Mouse (Mus musculus): ENCODE data around the gene Maea. TPM values are rescaled to one million over a fixed set of nuclear protein-coding genes. Genes with fewer than 3 reads are reported as not detected.

Maea gene
- polyA plus RNA-seq, 1 experiment, result 94.9 TPM

GRCm38 (mm10) chr5:33372331-33373038 lies 37.2 kb downstream of the Maea start:
- TF ChIP-seq MAX (IDR thresholded peaks at IDR 0.05), result no peak
- TF ChIP-seq USF1 (IDR thresholded peaks at IDR 0.05; ENCODE audit: low read depth), result no peak
- TF ChIP-seq CEBPB (IDR thresholded peaks at IDR 0.05; ENCODE audit: low read depth), result no peak
- no peak for TF ChIP-seq MYOD1 (IDR thresholded peaks at IDR 0.05; ENCODE audit: control insufficient read depth, insufficient read length, low read depth)
- no peak for TF ChIP-seq CTCF (IDR thresholded peaks at IDR 0.05; ENCODE audit: control insufficient read depth, insufficient read depth, insufficient read length)
- TF ChIP-seq MYOG (IDR thresholded peaks at IDR 0.05; ENCODE audit: control insufficient read depth, extremely low read depth, insufficient read length), result no peak
- TF ChIP-seq FOSL1 (IDR thresholded peaks at IDR 0.05; ENCODE audit: insufficient read depth, low read length, poor library complexity, severe bottlenecking), result no peak
- H3K27me3 ChIP-seq (ENCODE audit: control insufficient read depth, insufficient read depth, insufficient read length), result no peaks in the 10 kb centered on the region
- H3K4me3 ChIP-seq (ENCODE audit: insufficient read depth, poor library complexity, severe bottlenecking), result no peak overlapping the region
- H3K79me2 ChIP-seq (ENCODE audit: control insufficient read depth, insufficient read depth), result no peaks in the 10 kb centered on the region
- peaks cover 68% of the 10 kb centered on the region for H3K36me3 ChIP-seq (ENCODE audit: control insufficient read depth, insufficient read depth)
- H3ac ChIP-seq (ENCODE audit: control insufficient read depth, insufficient read length, low read depth), result no peak overlapping the region
- no peaks in the 10 kb centered on the region for H3K79me3 ChIP-seq (ENCODE audit: low read depth)

- no peak overlapping the region for H3K4me3 ChIP-seq (ENCODE audit: insufficient read depth, poor library complexity, severe bottlenecking)
- no peak overlapping the region for H3ac ChIP-seq (ENCODE audit: control insufficient read depth, insufficient read length, low read depth)
- H3K79me2 ChIP-seq (ENCODE audit: control insufficient read depth, insufficient read depth), result no peaks in the 10 kb centered on the region
- H3K79me3 ChIP-seq (ENCODE audit: low read depth), result no peaks in the 10 kb centered on the region
- TF ChIP-seq FOSL1 (IDR thresholded peaks at IDR 0.05; ENCODE audit: insufficient read depth, low read length, poor library complexity, severe bottlenecking) (no peak), MYOG (IDR thresholded peaks at IDR 0.05; ENCODE audit: control insufficient read depth, extremely low read depth, insufficient read length) (no peak), USF1 (IDR thresholded peaks at IDR 0.05; ENCODE audit: low read depth) (no peak), CTCF (IDR thresholded peaks at IDR 0.05; ENCODE audit: control insufficient read depth, insufficient read depth, insufficient read length) (no peak), MAX (IDR thresholded peaks at IDR 0.05) (no peak), MYOD1 (IDR thresholded peaks at IDR 0.05; ENCODE audit: control insufficient read depth, insufficient read length, low read depth) (no peak), CEBPB (IDR thresholded peaks at IDR 0.05; ENCODE audit: low read depth) (no peak)
- H3K27me3 ChIP-seq (ENCODE audit: control insufficient read depth, insufficient read depth, insufficient read length), result no peaks in the 10 kb centered on the region
- H3K36me3 ChIP-seq (ENCODE audit: control insufficient read depth, insufficient read depth), result peaks cover 30% of the 10 kb centered on the region
Measured at GRCm38 (mm10) chr5:33377176-33377575, 41.9 kb downstream of the Maea start.

- Histone ChIP-seq H3K79me2 (ENCODE audit: control insufficient read depth, insufficient read depth) (no peaks in the 10 kb centered on the region), H3ac (ENCODE audit: control insufficient read depth, insufficient read length, low read depth) (peak overlapping the region; percentile 69), H3K4me3 (ENCODE audit: insufficient read depth, poor library complexity, severe bottlenecking) (peak overlapping the region; percentile 49), H3K27me3 (ENCODE audit: control insufficient read depth, insufficient read depth, insufficient read length) (no peaks in the 10 kb centered on the region), H3K79me3 (ENCODE audit: low read depth) (no peaks in the 10 kb centered on the region), H3K36me3 (ENCODE audit: control insufficient read depth, insufficient read depth) (peaks cover 23% of the 10 kb centered on the region)
- TF ChIP-seq CEBPB (IDR thresholded peaks at IDR 0.05; ENCODE audit: low read depth), result no peak
- TF ChIP-seq FOSL1 (IDR thresholded peaks at IDR 0.05; ENCODE audit: insufficient read depth, low read length, poor library complexity, severe bottlenecking), result no peak
Measured at GRCm38 (mm10) chr5:33377801-33378301, 42.5 kb downstream of the Maea start.

GRCm38 (mm10) chr5:33378302-33378854 lies 43.1 kb downstream of the Maea start, which contains the start of gene Uvssa:
Uvssa (plus strand) TSS chr5:33378549.
- peak within 1 kb of the TSS; percentile 78 for H3ac ChIP-seq (ENCODE audit: control insufficient read depth, insufficient read length, low read depth)
- H3K36me3 ChIP-seq (ENCODE audit: control insufficient read depth, insufficient read depth), result peaks cover 18% of the 10 kb centered on the region
- H3K79me3 ChIP-seq (ENCODE audit: low read depth), result no peaks in the 10 kb centered on the region
- H3K4me3 ChIP-seq (ENCODE audit: insufficient read depth, poor library complexity, severe bottlenecking), result peak within 1 kb of the TSS; percentile 49
- TF ChIP-seq CEBPB (IDR thresholded peaks at IDR 0.05; ENCODE audit: low read depth) (peak; percentile 85), USF1 (IDR thresholded peaks at IDR 0.05; ENCODE audit: low read depth) (no peak), MAX (IDR thresholded peaks at IDR 0.05) (peak; percentile 69), CTCF (IDR thresholded peaks at IDR 0.05; ENCODE audit: control insufficient read depth, insufficient read depth, insufficient read length) (no peak)
- no peaks in the 10 kb centered on the region for H3K79me2 ChIP-seq (ENCODE audit: control insufficient read depth, insufficient read depth)
- H3K27me3 ChIP-seq (ENCODE audit: control insufficient read depth, insufficient read depth, insufficient read length), result no peaks in the 10 kb centered on the region

GRCm38 (mm10) chr5:33387550-33387949 lies 52.2 kb downstream of the Maea start:
- Histone ChIP-seq H3K79me3 (ENCODE audit: low read depth) (no peaks in the 10 kb centered on the region), H3K36me3 (ENCODE audit: control insufficient read depth, insufficient read depth) (no peaks in the 10 kb centered on the region), H3K27me3 (ENCODE audit: control insufficient read depth, insufficient read depth, insufficient read length) (no peaks in the 10 kb centered on the region)

More at GRCm38 (mm10) chr5:33387550-33387949, 52.2 kb downstream of the Maea start:
- Histone ChIP-seq H3K79me2 (ENCODE audit: control insufficient read depth, insufficient read depth) (no peaks in the 10 kb centered on the region), H3ac (ENCODE audit: control insufficient read depth, insufficient read length, low read depth) (no peak overlapping the region), H3K4me3 (ENCODE audit: insufficient read depth, poor library complexity, severe bottlenecking) (no peak overlapping the region)
- TF ChIP-seq USF1 (IDR thresholded peaks at IDR 0.05; ENCODE audit: low read depth) (no peak), FOSL1 (IDR thresholded peaks at IDR 0.05; ENCODE audit: insufficient read depth, low read length, poor library complexity, severe bottlenecking) (no peak), MAX (IDR thresholded peaks at IDR 0.05) (no peak), CTCF (IDR thresholded peaks at IDR 0.05; ENCODE audit: control insufficient read depth, insufficient read depth, insufficient read length) (no peak), MYOG (IDR thresholded peaks at IDR 0.05; ENCODE audit: control insufficient read depth, extremely low read depth, insufficient read length) (no peak), CEBPB (IDR thresholded peaks at IDR 0.05; ENCODE audit: low read depth) (no peak), MYOD1 (IDR thresholded peaks at IDR 0.05; ENCODE audit: control insufficient read depth, insufficient read length, low read depth) (no peak)
